Mouse (Mus musculus) mouse embryonic stem cell (cell line): ENCODE measurements around the gene Slc25a45.

Experiments
- in situ Hi-C, 2 experiments: fragments of 300-500 bp; cut with MboI; formaldehyde crosslinking; loops; 1 replicate in 1 of 2; 3 replicates in 1 of 2; pipeline ENCODE4 v1.14.3; 2019 to 2020; ENCODE audit warnings: low sequenced_read_pairs in 2 of 2, low pct_unique_long_range_greater_than_20kb in 1 of 2, mixed read lengths in 1 of 2; ENCODE audit not compliant: unreplicated experiment in 1 of 2

The Slc25a45 gene

GRCm38 (mm10) chr19:5879735-5880134 is 2.1 kb downstream of the Slc25a45 start:
- in situ Hi-C loops = loop anchor here (5.0 to 25.0 kb wide), 3 partner anchors 87 to 342 kb away; no protein-coding TSS in a partner anchor

DNA sequence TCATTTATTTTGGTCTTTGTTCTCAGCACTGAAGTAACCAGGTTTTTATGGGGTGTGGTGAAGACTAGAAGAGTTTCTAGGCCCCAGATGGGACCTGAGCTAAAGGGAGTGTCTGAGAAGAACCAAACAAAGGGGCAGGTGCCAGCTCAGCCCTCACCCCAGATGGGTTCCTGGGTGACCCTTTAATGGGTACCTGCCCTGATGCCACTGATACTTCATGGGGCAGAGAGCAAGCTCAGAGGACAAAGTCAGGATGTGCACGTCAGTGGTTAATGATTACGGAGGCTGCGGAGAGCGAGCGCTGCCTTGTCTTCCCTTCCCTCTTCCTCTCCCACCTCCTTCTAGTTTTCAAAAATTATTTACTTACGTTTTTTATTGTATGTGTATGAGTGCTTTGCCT is 3.5 kb downstream of the Slc25a45 start:
- in situ Hi-C loops = loop anchor here in 1 of 2 experiments (25.0 kb wide), 1 partner anchor 344 kb away; no protein-coding TSS in a partner anchor

DNA sequence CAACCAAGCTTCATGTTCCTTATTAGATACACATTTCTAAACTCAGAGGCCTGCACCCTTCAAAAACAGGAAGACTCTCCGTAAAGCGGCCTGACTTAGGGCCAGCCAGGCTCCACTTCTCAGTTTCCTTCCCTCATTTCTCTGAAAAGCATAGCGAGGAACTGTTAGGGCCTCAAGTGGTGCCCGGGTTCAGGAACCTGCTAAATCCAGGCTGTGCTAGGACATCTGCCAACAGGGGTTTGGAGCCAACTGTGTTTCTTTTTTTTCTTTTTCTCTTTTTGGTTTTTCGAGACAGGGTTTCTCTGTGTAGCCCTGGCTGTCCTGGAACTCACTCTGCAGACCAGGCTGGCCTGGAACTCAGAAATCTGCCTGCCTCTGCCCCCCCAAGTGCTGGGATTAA is 4.5 kb downstream of the Slc25a45 start:
- in situ Hi-C loops = loop anchor here in 1 of 2 experiments (25.0 kb wide), 1 partner anchor 345 kb away; no protein-coding TSS in a partner anchor

DNA sequence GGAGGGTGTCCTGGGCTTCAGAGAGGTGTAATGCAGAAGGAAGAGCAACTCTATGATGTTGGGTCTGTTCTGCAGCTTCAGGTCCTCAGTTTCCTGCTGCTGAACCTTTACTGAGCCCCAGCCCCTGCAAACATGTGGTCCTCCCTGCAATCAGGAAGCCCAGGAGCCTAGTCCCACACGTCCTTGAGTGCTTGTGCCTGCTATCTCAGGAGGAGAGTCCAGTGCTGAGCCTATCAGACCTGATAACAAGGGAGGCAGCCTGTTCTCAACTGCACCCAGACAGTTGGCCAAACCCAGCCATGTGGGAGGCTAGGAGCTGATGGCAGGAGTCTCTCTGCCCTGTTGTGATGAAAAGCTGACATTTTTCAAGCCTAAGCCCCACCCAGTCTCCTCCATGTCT is 6.3 kb downstream of the Slc25a45 start:
- in situ Hi-C loops = loop anchor here in 1 of 2 experiments (25.0 kb wide), 1 partner anchor 347 kb away; no protein-coding TSS in a partner anchor

GRCm38 (mm10) chr19:5885838-5886237 is 8.2 kb downstream of the Slc25a45 start:
- in situ Hi-C loops = loop anchor here in 1 of 2 experiments (25.0 kb wide), 1 partner anchor 349 kb away; no protein-coding TSS in a partner anchor

- in situ Hi-C loops = loop anchor here in 1 of 2 experiments (25.0 kb wide), 1 partner anchor 350 kb away; no protein-coding TSS in a partner anchor
Observed at GRCm38 (mm10) chr19:5887234-5887815, 9.7 kb downstream of the Slc25a45 start.

- in situ Hi-C loops = loop anchor here in 1 of 2 experiments (25.0 kb wide), 1 partner anchor 352 kb away; no protein-coding TSS in a partner anchor
Observed at GRCm38 (mm10) chr19:5889211-5889610, 11.6 kb downstream of the Slc25a45 start.

- in situ Hi-C loops = loop anchor here in 1 of 2 experiments (25.0 kb wide), 1 partner anchor 354 kb away; no protein-coding TSS in a partner anchor
Observed at GRCm38 (mm10) chr19:5891521-5892258, 14.1 kb downstream of the Slc25a45 start.

GRCm38 (mm10) chr19:5892262-5892661 is 14.7 kb downstream of the Slc25a45 start:
- in situ Hi-C loops = loop anchor here in 1 of 2 experiments (25.0 kb wide), 1 partner anchor 355 kb away; no protein-coding TSS in a partner anchor

- in situ Hi-C loops = loop anchor here in 1 of 2 experiments (25.0 kb wide), 1 partner anchor 355 kb away; no protein-coding TSS in a partner anchor
Observed at GRCm38 (mm10) chr19:5892735-5893134, 15.1 kb downstream of the Slc25a45 start.

- in situ Hi-C loops = loop anchor here in 1 of 2 experiments (25.0 kb wide), 1 partner anchor 356 kb away; no protein-coding TSS in a partner anchor
Observed at GRCm38 (mm10) chr19:5893282-5894001, 15.8 kb downstream of the Slc25a45 start.

DNA sequence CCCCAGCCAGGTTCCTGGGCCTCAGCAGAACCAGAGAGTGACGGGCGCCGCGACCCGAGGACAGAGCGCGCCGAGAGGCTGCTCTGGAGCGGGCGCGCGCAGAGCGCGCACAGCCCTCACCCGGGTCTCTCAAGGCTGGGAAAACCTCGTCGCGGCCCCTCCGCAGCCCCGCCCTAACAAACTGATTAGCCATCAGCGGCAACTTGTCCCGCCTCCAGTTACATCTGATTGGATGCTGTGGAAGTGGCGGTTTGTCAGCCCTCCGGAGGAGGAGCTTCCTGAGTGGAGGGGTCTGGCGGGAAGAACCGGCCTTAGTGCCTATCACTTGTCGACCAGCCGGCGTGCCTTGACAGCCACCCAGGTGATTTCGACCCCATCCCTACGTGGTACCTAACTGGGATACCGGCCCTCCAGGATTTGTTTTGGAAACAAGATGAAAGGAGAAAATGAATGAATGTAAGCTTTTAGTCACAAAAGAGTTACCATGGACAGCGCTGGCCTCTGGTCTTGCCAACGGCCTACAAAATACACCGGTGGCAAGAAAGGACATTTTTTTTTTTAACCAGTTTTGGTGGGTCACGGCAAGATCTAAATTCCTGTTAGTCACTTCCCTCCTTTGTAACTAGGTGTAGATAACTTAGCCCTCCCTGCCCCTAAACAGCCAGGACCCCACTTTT is 16.5 kb downstream of the Slc25a45 start, which contains the start of gene Tigd3:
Tigd3 (minus strand) TSS at position 148 of the 677 bp plus-strand sequence.
- in situ Hi-C loops = loop anchor here in 1 of 2 experiments (25.0 kb wide), 1 partner anchor 357 kb away; no protein-coding TSS in a partner anchor

- in situ Hi-C loops = no loop called here
Observed at GRCm38 (mm10) chr19:5907275-5907674, 29.7 kb downstream of the Slc25a45 start.

DNA sequence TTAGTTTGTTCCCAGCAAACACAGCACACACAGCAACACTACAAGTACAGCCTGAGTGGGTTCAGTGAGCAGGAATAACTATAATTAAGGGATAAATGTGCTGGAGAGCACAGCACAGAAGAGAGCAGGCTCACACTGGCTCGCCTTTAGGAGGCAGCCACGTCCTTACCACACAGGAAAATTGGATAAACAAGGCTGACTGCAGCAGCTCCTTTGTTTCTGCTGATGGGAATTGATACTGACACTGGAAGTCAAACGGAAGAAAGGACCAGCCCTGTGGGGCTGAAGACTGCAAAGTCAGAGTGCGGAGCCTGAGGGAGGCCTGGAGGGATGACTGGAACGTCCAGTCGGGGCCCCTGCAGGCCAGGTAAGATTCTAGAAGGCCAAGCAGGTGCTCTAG is 32.6 kb downstream of the Slc25a45 start:
- in situ Hi-C loops = no loop called here

DNA sequence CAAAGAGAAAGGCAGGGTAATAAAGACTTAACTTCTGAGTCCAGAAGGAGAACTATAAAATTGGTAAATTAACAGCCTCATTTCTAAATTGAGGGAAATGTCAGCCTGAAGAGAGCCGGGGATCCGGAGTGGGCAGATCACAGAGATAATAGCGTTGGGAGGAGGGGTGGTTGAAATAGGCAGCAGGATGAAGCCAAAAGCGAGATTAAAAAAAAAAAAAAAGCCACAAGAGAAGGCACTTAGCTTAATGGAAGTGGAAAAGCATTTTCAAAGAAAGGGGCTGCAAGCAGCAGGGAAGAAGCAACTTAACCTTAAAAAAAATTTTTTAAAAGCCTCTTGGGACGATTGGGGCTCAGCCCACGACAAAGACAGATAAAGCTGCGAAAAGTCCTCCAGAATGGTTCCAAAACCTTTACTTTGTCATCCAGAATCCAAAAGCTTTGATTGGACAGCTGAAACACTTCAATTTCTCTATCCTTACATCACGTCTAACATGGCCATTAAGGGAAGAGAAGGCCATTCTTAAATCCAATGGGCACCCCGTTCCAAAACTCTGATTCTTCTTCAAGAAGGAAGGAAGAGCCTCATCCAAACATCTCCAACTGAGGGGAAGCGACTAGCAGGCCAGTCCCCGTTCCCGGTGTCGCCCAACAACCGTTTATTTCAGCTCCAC is 34.0 kb downstream of the Slc25a45 start:
- in situ Hi-C loops = no loop called here

- in situ Hi-C loops = no loop called here
Observed at GRCm38 (mm10) chr19:5912103-5913006, 34.7 kb downstream of the Slc25a45 start.
